Mouse (Mus musculus): Measurements from ENCODE around the gene Arl6ip6.

DNA sequence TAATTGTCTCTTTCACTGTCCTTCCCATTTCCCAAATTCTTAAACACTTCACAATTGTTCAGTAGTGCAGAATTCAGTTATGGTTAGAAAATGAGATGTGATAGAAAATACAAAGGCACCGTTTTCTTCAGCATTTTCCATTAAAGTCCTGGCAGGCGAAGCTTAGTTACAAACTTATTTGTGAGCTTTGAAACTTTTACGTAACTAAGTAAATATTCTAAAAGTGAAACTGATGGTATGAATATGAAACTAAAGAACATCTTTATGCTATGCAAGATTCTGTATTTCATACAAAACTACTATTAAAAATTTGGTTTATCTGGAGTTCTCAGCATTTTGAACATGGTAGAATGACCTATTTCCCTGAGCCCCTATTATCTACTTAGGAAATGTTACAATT lies 12.6 kb upstream of the Arl6ip6 start:
- TF ChIP-seq HCFC1 (IDR thresholded peaks at IDR 0.05; ENCODE audit: borderline replicate concordance, insufficient read depth, low read length) = no peak
- TF ChIP-seq ZNF384 (IDR thresholded peaks at IDR 0.05; ENCODE audit: low read depth, low read length) = no peak
- no peak for TF ChIP-seq CHD2 (IDR thresholded peaks at IDR 0.05; ENCODE audit: low read depth, low read length)
- no peak for TF ChIP-seq ZC3H11A (IDR thresholded peaks at IDR 0.05; ENCODE audit: borderline replicate concordance, low read depth, low read length)
